Mouse (Mus musculus): Measurements from ENCODE around the gene St3gal2. TPM values are rescaled to one million over a fixed set of nuclear protein-coding genes. Genes with fewer than 3 reads are reported as not detected.
"Not testable (repeated sequence)": the region's sequence is repeated elsewhere in the genome, so short reads cannot be mapped to it uniquely, and the experiment has no call there.

Gene St3gal2
- total RNA-seq (2015) (23.1 and 25.0 TPM in 2 replicates), total RNA-seq (2017) (15.2 and 17.0 TPM in 2 replicates)

- peak; percentile 87 for ATAC-seq (ENCODE audit: poor library complexity, severe bottlenecking)
Measured at GRCm38 (mm10) chr8:110919341-110920031, at the start of gene St3gal2. St3gal2 (plus strand) TSS chr8:110919922.

- no peak for ATAC-seq (ENCODE audit: poor library complexity, severe bottlenecking)
Measured at GRCm38 (mm10) chr8:110870501-110870900, 49.2 kb upstream of the St3gal2 start.

- ATAC-seq (ENCODE audit: poor library complexity, severe bottlenecking), result no peak
Measured at GRCm38 (mm10) chr8:110877862-110878261, 41.9 kb upstream of the St3gal2 start.

- ATAC-seq (ENCODE audit: poor library complexity, severe bottlenecking), result no peak
Measured at GRCm38 (mm10) chr8:110881741-110882310, 37.9 kb upstream of the St3gal2 start.

GRCm38 (mm10) chr8:110883824-110884223 lies 35.9 kb upstream of the St3gal2 start:
- ATAC-seq (ENCODE audit: poor library complexity, severe bottlenecking), result no peak

DNA sequence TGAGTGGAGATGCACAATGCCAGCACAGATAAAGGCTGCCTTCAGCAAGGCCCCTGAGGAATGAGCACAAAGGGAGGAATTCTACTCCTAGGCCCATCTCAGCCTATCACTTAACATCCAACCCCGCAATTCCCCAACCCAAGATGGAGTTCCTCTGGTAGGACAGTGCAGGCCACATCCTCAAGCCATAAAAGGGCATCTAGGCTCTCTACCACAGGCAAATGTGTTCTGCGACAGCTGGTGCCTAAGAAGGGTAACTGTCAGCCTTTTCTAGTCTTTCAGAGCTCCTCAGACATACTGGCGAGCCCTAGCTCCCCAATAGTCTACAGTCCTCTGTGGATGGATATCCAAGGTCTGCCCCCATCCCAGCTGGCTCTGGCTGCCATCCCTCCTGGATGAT lies 33.1 kb upstream of the St3gal2 start:
- no peak for ATAC-seq (ENCODE audit: poor library complexity, severe bottlenecking)

DNA sequence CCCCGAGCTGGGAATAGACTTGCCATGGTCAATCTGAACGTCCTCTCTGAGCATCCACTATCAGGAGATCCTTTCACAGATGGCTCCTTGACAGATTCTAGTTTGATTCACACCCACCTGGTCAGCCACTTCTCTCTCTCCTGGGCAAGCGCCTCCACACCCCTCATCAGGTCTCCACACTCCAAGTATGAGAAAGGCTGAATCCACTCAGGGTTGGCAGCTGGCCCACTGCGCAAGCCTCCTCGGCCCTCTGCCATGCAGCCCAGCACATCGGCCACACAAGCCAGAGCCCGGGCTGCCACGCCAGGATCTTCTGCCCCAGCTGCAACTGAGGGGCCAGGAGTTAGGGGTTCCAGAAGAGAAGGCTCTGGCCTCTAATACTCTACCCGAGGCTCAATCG lies 32.2 kb upstream of the St3gal2 start:
- no peak for ATAC-seq (ENCODE audit: poor library complexity, severe bottlenecking)

DNA sequence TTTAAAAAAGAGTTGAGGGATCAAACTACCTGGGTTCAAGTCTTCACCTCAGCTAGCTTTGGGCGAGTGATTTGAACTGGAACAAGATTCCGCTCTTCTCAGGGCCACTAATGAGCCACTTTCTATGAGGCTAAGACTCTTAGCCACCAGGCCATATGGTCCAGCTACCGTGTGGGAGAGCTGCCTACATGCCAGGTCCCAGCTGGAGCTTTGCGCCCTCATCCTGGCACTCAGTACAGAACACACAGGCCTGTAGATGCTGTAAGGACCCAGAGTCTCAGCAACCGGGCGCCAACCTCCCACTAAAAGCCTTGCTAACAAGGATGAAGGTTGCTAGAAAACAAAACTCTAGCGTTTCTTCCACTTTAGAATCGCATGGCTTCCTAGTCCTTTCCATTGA lies 31.3 kb upstream of the St3gal2 start:
- ATAC-seq (ENCODE audit: poor library complexity, severe bottlenecking), result no peak

DNA sequence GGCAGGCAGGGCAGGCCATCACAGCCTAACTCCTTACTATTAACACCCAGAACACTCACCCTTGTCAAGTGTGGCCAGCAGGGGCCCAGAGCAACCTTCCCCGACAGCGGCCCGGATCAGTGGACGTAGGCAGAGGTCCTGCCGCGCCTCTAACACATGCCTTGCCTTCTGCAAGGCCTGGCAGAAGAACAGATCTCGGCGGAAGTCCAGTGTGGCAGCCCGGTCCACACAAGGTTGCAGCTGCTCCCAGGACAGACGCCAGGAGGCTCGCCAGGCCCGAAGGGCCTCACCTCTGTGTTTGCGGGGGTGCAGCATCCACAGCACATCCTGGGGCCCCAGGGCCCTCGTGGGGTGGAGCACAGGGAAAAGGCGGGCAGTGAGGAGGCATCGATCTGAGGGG lies 30.9 kb upstream of the St3gal2 start:
- no peak for ATAC-seq (ENCODE audit: poor library complexity, severe bottlenecking)

DNA sequence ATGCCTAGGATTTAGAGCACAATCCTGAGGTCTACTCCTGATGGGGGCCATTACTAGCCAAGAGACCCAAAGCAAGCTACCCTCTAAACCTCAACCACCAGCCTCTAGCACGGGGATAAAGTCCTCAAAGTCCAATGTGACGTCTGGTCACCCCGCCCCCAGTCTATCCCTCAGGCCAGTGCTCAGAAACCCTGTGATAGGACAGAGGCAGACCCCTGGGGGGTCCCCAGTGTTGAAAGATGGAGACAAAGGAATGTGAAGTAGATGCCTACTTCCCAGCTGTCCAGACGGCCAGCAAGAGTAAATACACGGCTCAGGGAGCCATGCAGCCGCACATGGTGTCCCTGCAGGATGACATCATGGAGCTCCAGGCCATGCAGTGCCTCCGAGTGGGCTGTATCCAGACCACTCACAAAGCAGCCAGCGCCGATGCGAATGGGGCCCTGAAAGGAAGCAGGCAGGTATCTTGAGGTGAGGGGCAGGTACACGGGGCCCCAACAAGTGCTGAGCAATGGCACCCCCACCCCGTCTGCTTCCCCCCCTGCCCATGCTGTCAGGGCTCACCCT lies 29.7 kb upstream of the St3gal2 start:
- ATAC-seq (ENCODE audit: poor library complexity, severe bottlenecking), result no peak

DNA sequence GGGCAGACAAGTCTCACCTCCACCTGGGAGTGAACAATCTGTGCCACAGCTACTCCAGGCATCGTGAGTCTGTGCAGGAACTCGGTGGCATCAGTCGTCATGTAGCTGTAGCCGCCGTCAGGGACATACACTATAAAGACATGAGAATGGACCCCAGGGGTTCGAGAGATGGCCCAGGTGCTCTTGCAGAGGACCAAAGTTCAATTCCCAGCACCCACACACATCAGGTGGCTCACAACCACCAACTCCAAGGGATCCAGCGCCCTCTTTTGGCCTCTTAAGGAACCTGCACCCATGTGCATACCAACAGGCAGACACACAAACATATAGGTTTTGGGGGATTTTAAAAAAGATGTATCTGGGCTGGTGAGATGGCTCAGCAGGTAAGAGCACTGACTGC lies 27.7 kb upstream of the St3gal2 start:
- ATAC-seq (ENCODE audit: poor library complexity, severe bottlenecking), result no peak

GRCm38 (mm10) chr8:110892913-110893312 lies 26.8 kb upstream of the St3gal2 start:
- ATAC-seq (ENCODE audit: poor library complexity, severe bottlenecking), result no peak

- ATAC-seq (ENCODE audit: poor library complexity, severe bottlenecking), result no peak
Measured at GRCm38 (mm10) chr8:110894851-110895250, 24.9 kb upstream of the St3gal2 start.

DNA sequence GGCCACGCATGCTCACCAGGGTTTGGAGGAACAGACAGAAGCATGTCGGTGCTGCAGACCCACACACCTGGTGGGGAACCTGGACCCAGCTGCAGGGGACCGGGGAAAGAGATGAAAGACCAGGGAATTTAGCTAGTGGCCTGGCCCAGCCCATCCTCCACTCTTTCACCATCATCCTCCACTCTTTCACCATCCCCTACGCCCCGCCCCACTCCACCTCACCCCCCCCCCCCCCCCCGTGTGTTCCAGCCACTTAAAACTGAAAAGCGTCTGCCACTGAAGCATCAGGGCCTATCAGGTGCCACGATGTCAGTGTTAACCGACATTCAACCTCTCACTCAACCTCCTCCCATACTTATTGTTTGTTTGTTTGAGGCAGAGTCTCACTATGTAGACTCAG lies 24.5 kb upstream of the St3gal2 start:
- peak; percentile 70 for ATAC-seq (ENCODE audit: poor library complexity, severe bottlenecking)

GRCm38 (mm10) chr8:110895812-110896211 lies 23.9 kb upstream of the St3gal2 start:
- peak; percentile 33 for ATAC-seq (ENCODE audit: poor library complexity, severe bottlenecking)

GRCm38 (mm10) chr8:110897495-110897894 lies 22.2 kb upstream of the St3gal2 start:
- no peak for ATAC-seq (ENCODE audit: poor library complexity, severe bottlenecking)

DNA sequence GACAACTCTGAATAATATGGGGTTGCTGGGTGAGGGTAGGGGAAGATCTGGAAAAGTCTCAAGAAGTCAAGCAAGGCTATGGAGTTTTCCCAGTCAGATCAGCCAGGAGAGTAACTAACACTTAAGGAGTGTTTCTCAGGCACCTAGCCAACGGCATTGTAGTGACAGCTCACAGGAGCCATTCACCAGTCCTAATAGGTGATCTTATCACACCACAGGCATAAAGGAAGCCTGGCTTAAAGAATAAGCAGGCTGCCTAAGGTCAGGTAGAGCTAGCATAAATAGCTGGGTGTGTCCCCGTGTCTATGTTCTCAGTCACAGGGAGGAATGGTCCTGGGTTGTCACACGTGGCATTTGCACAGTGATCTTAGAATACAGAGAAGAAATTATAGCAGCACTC lies 18.7 kb upstream of the St3gal2 start:
- ATAC-seq (ENCODE audit: poor library complexity, severe bottlenecking), result no peak

- ATAC-seq (ENCODE audit: poor library complexity, severe bottlenecking), result peak; percentile 98
Measured at GRCm38 (mm10) chr8:110901839-110902578, 17.7 kb upstream of the St3gal2 start, which contains the start of gene Fuk. Fuk (minus strand) TSS chr8:110902488.

GRCm38 (mm10) chr8:110902579-110902965 lies 17.1 kb upstream of the St3gal2 start:
- ATAC-seq (ENCODE audit: poor library complexity, severe bottlenecking), result no peak

- no peak for ATAC-seq (ENCODE audit: poor library complexity, severe bottlenecking)
Measured at GRCm38 (mm10) chr8:110905404-110905803, 14.3 kb upstream of the St3gal2 start.

DNA sequence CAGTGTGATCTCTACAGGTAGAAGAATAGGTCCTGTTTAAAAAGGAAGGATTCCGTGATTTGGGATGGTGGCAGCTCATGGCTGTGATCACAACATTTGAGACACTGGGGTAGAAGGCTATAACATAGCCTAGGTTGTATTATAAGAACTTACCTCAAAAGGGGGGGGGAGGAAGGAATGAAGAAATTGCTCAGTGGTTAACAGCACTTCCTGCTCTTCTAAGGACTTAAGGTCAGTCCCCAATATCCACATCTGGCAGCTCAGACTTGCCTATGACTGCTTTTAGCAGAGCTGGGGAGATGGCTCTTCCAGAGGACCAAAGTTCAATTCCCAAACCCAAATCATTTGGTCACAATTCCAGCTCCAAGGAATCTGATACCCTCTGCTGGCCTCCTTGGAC lies 13.0 kb upstream of the St3gal2 start:
- peak; percentile 57 for ATAC-seq (ENCODE audit: poor library complexity, severe bottlenecking)

DNA sequence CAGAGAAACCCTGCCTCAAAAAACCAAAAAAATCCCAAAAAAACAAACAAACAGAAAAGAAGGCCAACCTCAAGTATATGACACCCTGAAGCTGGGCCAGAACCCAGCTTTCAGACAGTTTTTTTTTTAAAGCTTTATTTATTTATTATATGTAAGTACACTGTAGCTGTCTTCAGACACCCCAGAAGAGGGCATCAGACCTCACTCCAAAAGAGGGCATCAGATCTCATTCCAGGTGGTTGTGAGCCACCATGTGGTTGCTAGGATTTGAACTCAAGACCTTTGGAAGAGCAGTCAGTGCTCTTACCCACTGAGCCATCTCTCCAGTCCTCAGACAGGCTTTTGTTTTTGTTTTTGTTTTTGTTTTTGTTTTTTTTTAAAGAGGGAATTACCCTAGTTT lies 9.9 kb upstream of the St3gal2 start:
- not testable (repeated sequence) for ATAC-seq (ENCODE audit: poor library complexity, severe bottlenecking)

Measured in megakaryocyte, adult 5-6 weeks (primary cell).